Mouse (Mus musculus) c-Kit-positive CD71-positive TER-119-negative erythroid progenitor cells, embryonic 14.5 days (primary cell): ENCODE results near the gene Jph2.

ENCODE experiments used
- DNase-seq: peaks from one replicate; pipeline ENCODE4 v3.0.0-alpha.2; 2013; ENCODE audit warnings: low read depth

Jph2 gene

GRCm38 (mm10) chr2:163397905-163398304 is at the start of gene Jph2:
Gene Jph2, minus strand, starts transcription at chr2:163397993.
- DNase-seq: no peak

- DNase-seq: no peak
Measured at GRCm38 (mm10) chr2:163447375-163447774, 49.6 kb upstream of the Jph2 start.

GRCm38 (mm10) chr2:163444017-163444416 is 46.2 kb upstream of the Jph2 start:
- no peak for DNase-seq

- DNase-seq: no peak
Measured at GRCm38 (mm10) chr2:163443543-163443942, 45.8 kb upstream of the Jph2 start.

- DNase-seq: no peak
Measured at GRCm38 (mm10) chr2:163439488-163439887, 41.7 kb upstream of the Jph2 start.

GRCm38 (mm10) chr2:163438619-163439451 is 41.0 kb upstream of the Jph2 start:
- no peak for DNase-seq

- no peak for DNase-seq
Measured at GRCm38 (mm10) chr2:163438246-163438618, 40.4 kb upstream of the Jph2 start, which contains the start of gene Gdap1l1. Gene Gdap1l1, plus strand, starts transcription at chr2:163438476.

GRCm38 (mm10) chr2:163437800-163438199 is 40.0 kb upstream of the Jph2 start:
- no peak for DNase-seq

GRCm38 (mm10) chr2:163433971-163434370 is 36.2 kb upstream of the Jph2 start:
- DNase-seq: no peak

GRCm38 (mm10) chr2:163431289-163431688 is 33.5 kb upstream of the Jph2 start:
- no peak for DNase-seq

- no peak for DNase-seq
Measured at GRCm38 (mm10) chr2:163428346-163429011, 30.7 kb upstream of the Jph2 start.

- no peak for DNase-seq
Measured at GRCm38 (mm10) chr2:163424597-163424996, 26.8 kb upstream of the Jph2 start, which contains the start of gene Oser1. Gene Oser1, minus strand, starts transcription at chr2:163424697.

- no peak for DNase-seq
Measured at GRCm38 (mm10) chr2:163422895-163423660, 25.3 kb upstream of the Jph2 start.

GRCm38 (mm10) chr2:163420366-163420886 is 22.6 kb upstream of the Jph2 start:
- peak; percentile 9 for DNase-seq

- peak; percentile 98 for DNase-seq
Measured at GRCm38 (mm10) chr2:163419346-163420045, 21.7 kb upstream of the Jph2 start.

- DNase-seq: peak; percentile 23
Measured at GRCm38 (mm10) chr2:163418841-163419345, 21.1 kb upstream of the Jph2 start.

- DNase-seq: no peak
Measured at GRCm38 (mm10) chr2:163417830-163418229, 20.0 kb upstream of the Jph2 start.

GRCm38 (mm10) chr2:163417026-163417425 is 19.2 kb upstream of the Jph2 start:
- DNase-seq: no peak

- DNase-seq: no peak
Measured at GRCm38 (mm10) chr2:163412846-163413590, 15.2 kb upstream of the Jph2 start.

GRCm38 (mm10) chr2:163412419-163412818 is 14.6 kb upstream of the Jph2 start:
- DNase-seq: no peak

GRCm38 (mm10) chr2:163411840-163412239 is 14.0 kb upstream of the Jph2 start:
- DNase-seq: no peak
